Mouse (Mus musculus): ENCODE measurements around the gene Rbm31y.
"Not testable (repeated sequence)": the region's sequence is repeated elsewhere in the genome, so short reads cannot be mapped to it uniquely, and the experiment has no call there.

Gene Rbm31y

DNA sequence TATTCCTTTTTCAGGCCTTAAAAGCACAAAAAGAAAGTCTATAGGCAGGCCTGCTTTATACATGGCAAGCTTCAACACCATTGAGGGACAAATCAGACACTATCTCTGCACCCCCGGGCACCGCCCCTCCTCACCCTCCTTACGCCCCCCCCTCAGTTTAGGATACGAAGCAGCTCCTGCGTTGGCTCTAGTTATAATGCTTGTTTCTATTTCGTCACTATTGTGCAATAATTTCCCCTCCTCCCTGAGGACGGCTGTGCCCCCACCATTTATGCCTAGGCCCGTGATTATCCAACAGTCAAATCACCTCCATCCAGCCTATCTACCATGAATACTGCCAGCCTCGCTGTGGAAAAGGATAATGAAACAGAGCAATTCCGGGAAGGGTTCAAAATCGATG, at the start of gene Rbm31y:
TSS of gene Rbm31y (plus strand) at position 301 of the 400 bp plus-strand sequence.
- not testable (repeated sequence) for DNase-seq

All from B cell, adult 2 months (primary cell).